22 mouse cellular contexts compared by ENCODE assay signal in the genomic region with DNA sequence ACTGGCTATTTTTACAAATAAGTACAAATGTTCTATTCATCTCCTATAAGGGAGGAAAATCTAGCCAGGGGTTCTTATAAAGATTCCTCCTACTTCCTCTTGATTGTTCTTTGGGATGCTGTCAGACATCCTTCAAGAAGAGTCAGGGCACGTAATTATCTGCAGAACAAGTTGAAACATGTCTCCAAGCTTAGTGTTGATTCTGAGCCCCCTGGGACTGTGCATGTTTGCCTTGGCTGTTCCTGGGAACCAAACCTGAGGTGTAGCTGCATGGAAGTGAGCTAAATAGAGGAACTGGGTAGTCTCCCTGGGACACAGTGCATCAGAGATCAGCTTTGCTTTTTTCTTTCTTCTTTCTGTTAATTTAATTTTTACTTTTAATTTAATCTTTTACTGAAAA.
DNase-seq lines count a peak whose midpoint lies in the region; ATAC-seq lines count a peak whose summit lies in the region.
"Had no signal": no experiment of that assay in that cellular context is flagged by ENCODE, and none has a peak within 500 bp of the region (broad histone marks: within the 10 kb centered on the region; RNA-seq: fewer than 3 reads in every experiment).

No protein-coding gene starts in this region.

- H3K27ac ChIP-seq in forebrain, embryonic 14.5 days (ENCODE audit: low read depth, low read length), result no peak overlapping the region
- H3K27ac ChIP-seq in forebrain, embryonic 11.5 days (ENCODE audit: low read depth, low read length), result no peak overlapping the region
- no peak overlapping the region for H3K27ac ChIP-seq in neural tube, embryonic 11.5 days (ENCODE audit: low read depth, low read length)
- no peak overlapping the region for H3K27ac ChIP-seq in neural tube, embryonic 15.5 days (replicated peaks)
- H3K27ac ChIP-seq: forebrain, embryonic 12.5 days; heart, embryonic 10.5 days; hindbrain, embryonic 13.5 days; intestine, embryonic 15.5 days had no signal

- no peaks in the 10 kb centered on the region for H3K9me3 ChIP-seq in forebrain, embryonic 14.5 days (replicated peaks; ENCODE audit: control insufficient read depth, low read length)
- H3K9me3 ChIP-seq in forebrain, embryonic 11.5 days (ENCODE audit: control insufficient read depth, low read length), result no peaks in the 10 kb centered on the region
- no peaks in the 10 kb centered on the region for H3K9me3 ChIP-seq in neural tube, embryonic 11.5 days (ENCODE audit: control insufficient read depth, low read length)
- H3K9me3 ChIP-seq in neural tube, embryonic 15.5 days (replicated peaks), result no peaks in the 10 kb centered on the region
- H3K9me3 ChIP-seq: forebrain, embryonic 12.5 days; heart, embryonic 10.5 days; hindbrain, embryonic 13.5 days; intestine, embryonic 15.5 days had no signal

- no peak for ATAC-seq in forebrain, embryonic 14.5 days
- no peak for ATAC-seq in forebrain, embryonic 11.5 days (replicated peaks; ENCODE audit: low FRiP score)
- no peak for ATAC-seq in neural tube, embryonic 11.5 days (ENCODE audit: insufficient read depth, low FRiP score, low TSS enrichment)
- no peak for ATAC-seq in neural tube, embryonic 15.5 days (ENCODE audit: low FRiP score)
- ATAC-seq: forebrain, postnatal 0 days; intestine, embryonic 15.5 days; Patski had no signal

- no peak overlapping the region for H3K4me2 ChIP-seq in forebrain, embryonic 14.5 days (ENCODE audit: low read length)
- H3K4me2 ChIP-seq in forebrain, embryonic 11.5 days (ENCODE audit: low read depth, low read length, severe bottlenecking), result no peak overlapping the region
- no peak overlapping the region for H3K4me2 ChIP-seq in neural tube, embryonic 11.5 days (ENCODE audit: low read depth)
- no peak overlapping the region for H3K4me2 ChIP-seq in neural tube, embryonic 15.5 days
- H3K4me2 ChIP-seq: forebrain, embryonic 12.5 days; hindbrain, embryonic 13.5 days; intestine, embryonic 15.5 days had no signal

- H3K36me3 ChIP-seq in forebrain, embryonic 14.5 days (ENCODE audit: control insufficient read depth, insufficient read depth, low read length), result no peaks in the 10 kb centered on the region
- H3K36me3 ChIP-seq in forebrain, embryonic 11.5 days (ENCODE audit: control insufficient read depth, insufficient read depth, low read length), result no peaks in the 10 kb centered on the region
- H3K36me3 ChIP-seq in neural tube, embryonic 11.5 days (ENCODE audit: control insufficient read depth, insufficient read depth, low read length), result no peaks in the 10 kb centered on the region
- no peaks in the 10 kb centered on the region for H3K36me3 ChIP-seq in neural tube, embryonic 15.5 days
- H3K36me3 ChIP-seq: forebrain, embryonic 12.5 days; heart, embryonic 10.5 days; hindbrain, embryonic 13.5 days; intestine, embryonic 15.5 days had no signal

- DNase-seq in forebrain, embryonic 14.5 days (ENCODE audit: low spot score), result peak; percentile 25
- DNase-seq in forebrain, embryonic 11.5 days (ENCODE audit: low spot score), result no peak
- DNase-seq in neural tube, embryonic 11.5 days (ENCODE audit: low spot score), result peak; percentile 12
- peak; percentile 24 for DNase-seq in embryo, embryonic 11 days
- no peak for DNase-seq in gastrocnemius, postnatal 10 days
- DNase-seq in cerebellum, postnatal 10 days, result no peak
- no peak for DNase-seq in layer of hippocampus, postnatal 14 days (ENCODE audit: low spot score in 2 of 2)
- DNase-seq: adrenal gland, adult 2 months; adrenal gland, postnatal 36 days; cerebellum, adult 11-12 months; cerebellum, adult 9-10 months; cerebellum, postnatal 36 days; forebrain, postnatal 0 days; gastrocnemius, postnatal 25 days; heart, postnatal 4 days; kidney, adult 18-20 months had no signal

- no peak overlapping the region for H3K9ac ChIP-seq in forebrain, embryonic 14.5 days (ENCODE audit: low read length)
- H3K9ac ChIP-seq in forebrain, embryonic 11.5 days (ENCODE audit: low read length), result no peak overlapping the region
- no peak overlapping the region for H3K9ac ChIP-seq in neural tube, embryonic 11.5 days (ENCODE audit: low read length)
- no peak overlapping the region for H3K9ac ChIP-seq in neural tube, embryonic 15.5 days (replicated peaks)
- H3K9ac ChIP-seq: forebrain, embryonic 12.5 days; forebrain, postnatal 0 days; hindbrain, embryonic 13.5 days; intestine, embryonic 15.5 days had no signal

- 72% methylated on average over 1 of the region's 1 CpGs for WGBS in forebrain, embryonic 14.5 days
- WGBS in forebrain, embryonic 11.5 days, result 63% methylated on average over 1 of the region's 1 CpGs
- WGBS in neural tube, embryonic 11.5 days, result 53% methylated on average over 1 of the region's 1 CpGs
- WGBS in neural tube, embryonic 15.5 days, result 69% methylated on average over 1 of the region's 1 CpGs

- H3K4me1 ChIP-seq in forebrain, embryonic 14.5 days (ENCODE audit: control insufficient read depth, insufficient read depth, low read length), result no peaks in the 10 kb centered on the region
- no peaks in the 10 kb centered on the region for H3K4me1 ChIP-seq in forebrain, embryonic 11.5 days (replicated peaks; ENCODE audit: control insufficient read depth, insufficient read depth, low read length)
- no peaks in the 10 kb centered on the region for H3K4me1 ChIP-seq in neural tube, embryonic 11.5 days (ENCODE audit: control insufficient read depth, insufficient read depth, low read length)
- H3K4me1 ChIP-seq in neural tube, embryonic 15.5 days, result no peaks in the 10 kb centered on the region
- H3K4me1 ChIP-seq: forebrain, embryonic 12.5 days; heart, embryonic 10.5 days; hindbrain, embryonic 13.5 days; intestine, embryonic 15.5 days had no signal

- no peaks in the 10 kb centered on the region for H3K27me3 ChIP-seq in forebrain, embryonic 14.5 days (replicated peaks; ENCODE audit: control insufficient read depth, insufficient read depth, low read length)
- no peaks in the 10 kb centered on the region for H3K27me3 ChIP-seq in forebrain, embryonic 11.5 days (ENCODE audit: control insufficient read depth, insufficient read depth, low read length)
- no peaks in the 10 kb centered on the region for H3K27me3 ChIP-seq in neural tube, embryonic 11.5 days (ENCODE audit: control insufficient read depth, insufficient read depth, low read length)
- H3K27me3 ChIP-seq in neural tube, embryonic 15.5 days (replicated peaks), result no peaks in the 10 kb centered on the region
- H3K27me3 ChIP-seq: forebrain, embryonic 12.5 days; hindbrain, embryonic 13.5 days; intestine, embryonic 15.5 days; Patski had no signal

- H3K4me3 ChIP-seq in forebrain, embryonic 14.5 days (ENCODE audit: low read depth, low read length), result no peak overlapping the region
- H3K4me3 ChIP-seq in forebrain, embryonic 11.5 days (ENCODE audit: low read depth, low read length), result no peak overlapping the region
- H3K4me3 ChIP-seq in neural tube, embryonic 11.5 days (ENCODE audit: low read depth, low read length), result no peak overlapping the region
- H3K4me3 ChIP-seq in neural tube, embryonic 15.5 days (replicated peaks), result no peak overlapping the region
- H3K4me3 ChIP-seq: forebrain, embryonic 12.5 days; heart, embryonic 10.5 days; hindbrain, embryonic 13.5 days; intestine, embryonic 15.5 days had no signal

Comparison
In these comparisons a context has a peak if more than half of its experiments do, and no peak if none do; other contexts are left out.
1. DNase-seq: peak in forebrain, embryonic 14.5 days (single experiment), neural tube, embryonic 11.5 days (single experiment) and embryo, embryonic 11 days (single experiment); none in forebrain, embryonic 11.5 days (single experiment), gastrocnemius, postnatal 10 days (single experiment), cerebellum, postnatal 10 days (0 of 2) and layer of hippocampus, postnatal 14 days (0 of 2).